9 mouse cellular contexts compared by ENCODE assay signal in the genomic region with DNA sequence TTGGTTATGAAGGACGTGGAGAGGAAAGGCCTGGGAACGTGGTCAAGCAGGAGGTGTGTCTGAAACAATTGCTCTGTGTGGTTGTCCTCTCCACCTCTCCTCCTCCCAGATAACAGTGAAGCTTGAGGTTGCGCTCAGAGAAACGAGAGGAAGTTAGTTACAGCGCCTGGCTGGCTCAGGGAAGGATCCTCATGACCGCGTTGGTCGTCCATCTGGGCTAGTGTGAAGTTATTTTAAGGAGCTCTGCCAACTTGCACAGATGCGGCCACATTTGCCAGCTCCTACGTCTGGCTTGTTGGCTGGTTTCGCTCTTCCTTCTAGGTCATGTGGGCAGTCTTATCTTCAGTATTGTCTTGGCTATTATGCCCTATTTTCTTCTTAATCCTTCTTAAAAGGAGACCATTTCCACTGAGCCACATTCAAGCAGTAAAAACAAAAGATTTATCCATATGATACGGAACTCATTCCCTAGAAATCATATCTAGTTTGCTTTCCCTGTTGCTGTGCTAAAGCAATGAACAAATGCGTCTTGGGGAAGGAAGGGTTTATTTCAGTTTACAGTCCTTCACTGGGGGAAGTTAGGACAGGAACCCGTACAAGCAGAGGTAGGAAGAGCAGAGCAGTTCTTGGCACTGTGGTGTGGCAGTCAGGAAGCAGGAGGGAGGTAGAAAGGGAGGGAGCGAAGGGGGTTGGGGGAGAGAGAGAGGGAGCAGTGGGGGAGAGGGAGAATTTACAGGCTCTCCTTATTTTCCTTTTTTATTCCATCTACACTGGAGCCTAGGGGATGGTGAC. TPM values are rescaled to one million over a fixed set of nuclear protein-coding genes. Genes with fewer than 3 reads are reported as not detected.
DNase-seq lines count a peak whose midpoint lies in the region; ATAC-seq and TF ChIP-seq lines count a peak whose summit lies in the region.
"Had no signal": no experiment of that assay in that cellular context is flagged by ENCODE, and none has a peak within 500 bp of the region (broad histone marks: within the 10 kb centered on the region; RNA-seq: fewer than 3 reads in every experiment).

No protein-coding gene starts in this region.

- H3K27me3 ChIP-seq in heart, adult 2 months (ENCODE audit: control insufficient read depth, insufficient read depth, low read length) = no peaks in the 10 kb centered on the region
- H3K27me3 ChIP-seq in heart, embryonic 12.5 days (replicated peaks) = no peaks in the 10 kb centered on the region
- no peaks in the 10 kb centered on the region for H3K27me3 ChIP-seq in cerebellum, adult 2 months (ENCODE audit: control insufficient read depth, insufficient read depth, low read length)
- no peaks in the 10 kb centered on the region for H3K27me3 ChIP-seq in intestine, postnatal 0 days (replicated peaks; ENCODE audit: control insufficient read depth, insufficient read depth, low read length)
- no peaks in the 10 kb centered on the region for H3K27me3 ChIP-seq in lung, postnatal 0 days (replicated peaks; ENCODE audit: insufficient read depth, low read length)
- H3K27me3 ChIP-seq: embryonic facial prominence, embryonic 15.5 days had no signal

- H3K9ac ChIP-seq in heart, adult 2 months (ENCODE audit: low read depth, low read length) = no peak overlapping the region
- no peak overlapping the region for H3K9ac ChIP-seq in heart, embryonic 12.5 days
- no peak overlapping the region for H3K9ac ChIP-seq in intestine, postnatal 0 days (ENCODE audit: low read depth, low read length)
- H3K9ac ChIP-seq in lung, postnatal 0 days (replicated peaks; ENCODE audit: low read depth) = no peak overlapping the region
- H3K9ac ChIP-seq: embryonic facial prominence, embryonic 15.5 days had no signal

- no peaks in the 10 kb centered on the region; the same call in 1 of the 2 replicates for H3K4me1 ChIP-seq in heart, adult 2 months (ENCODE audit: control insufficient read depth, insufficient read depth, low read length)
- 0 out of 2 replicates have a peak, but pooled peaks cover 5% of the 10 kb centered on the region for H3K4me1 ChIP-seq in heart, embryonic 12.5 days (replicated peaks)
- peaks cover 10% of the 10 kb centered on the region; the same call in 1 of the 2 replicates for H3K4me1 ChIP-seq in cerebellum, adult 2 months (ENCODE audit: control insufficient read depth, insufficient read depth, low read length)
- no peaks in the 10 kb centered on the region for H3K4me1 ChIP-seq in intestine, postnatal 0 days (replicated peaks; ENCODE audit: control insufficient read depth, insufficient read depth, low read length)
- H3K4me1 ChIP-seq in lung, postnatal 0 days (ENCODE audit: insufficient read depth, low read depth, low read length) = no peaks in the 10 kb centered on the region
- H3K4me1 ChIP-seq: embryonic facial prominence, embryonic 15.5 days had no signal

- H3K9me3 ChIP-seq in heart, embryonic 12.5 days (replicated peaks) = no peaks in the 10 kb centered on the region
- no peaks in the 10 kb centered on the region for H3K9me3 ChIP-seq in intestine, postnatal 0 days (ENCODE audit: control insufficient read depth)
- no peaks in the 10 kb centered on the region for H3K9me3 ChIP-seq in lung, postnatal 0 days (ENCODE audit: low read length)
- H3K9me3 ChIP-seq: embryonic facial prominence, embryonic 15.5 days had no signal

- 0 out of 2 replicates have a peak overlapping the region, but pooled peaks have one; percentile 14 for H3K4me3 ChIP-seq in heart, adult 2 months
- no peak overlapping the region for H3K4me3 ChIP-seq in heart, embryonic 12.5 days
- no peak overlapping the region for H3K4me3 ChIP-seq in cerebellum, adult 2 months (replicated peaks; ENCODE audit: insufficient read depth, low read depth, low read length)
- no peak overlapping the region for H3K4me3 ChIP-seq in left cerebral cortex, adult 2 months
- H3K4me3 ChIP-seq in intestine, postnatal 0 days (ENCODE audit: low read depth, low read length) = no peak overlapping the region
- H3K4me3 ChIP-seq in lung, postnatal 0 days (ENCODE audit: low read depth, low read length) = no peak overlapping the region
- H3K4me3 ChIP-seq: embryonic facial prominence, embryonic 15.5 days had no signal

- no peak overlapping the region for H3K4me2 ChIP-seq in heart, embryonic 12.5 days
- no peak overlapping the region for H3K4me2 ChIP-seq in intestine, postnatal 0 days (replicated peaks; ENCODE audit: low read depth)
- no peak overlapping the region for H3K4me2 ChIP-seq in lung, postnatal 0 days (replicated peaks; ENCODE audit: low read depth, low read length)
- H3K4me2 ChIP-seq: embryonic facial prominence, embryonic 15.5 days had no signal

- TF ChIP-seq EP300 in heart, adult 2 months (IDR thresholded peaks at IDR 0.05; ENCODE audit: insufficient read depth, low read depth, low read length) = peak; percentile 66; the same call in 1 of the 2 replicates
- no peak for TF ChIP-seq EP300 in lung, postnatal 0 days (IDR thresholded peaks at IDR 0.05)

- ATAC-seq in heart, embryonic 12.5 days (ENCODE audit: insufficient number of reproducible peaks, low FRiP score) = no peak
- ATAC-seq in intestine, postnatal 0 days = no peak
- ATAC-seq in lung, postnatal 0 days = no peak

- WGBS in heart, adult 2 months = 32% methylated on average over 15 of the region's 15 CpGs
- WGBS in heart, embryonic 12.5 days = 78% methylated on average over 15 of the region's 15 CpGs
- 28% methylated on average over 15 of the region's 15 CpGs for WGBS in cerebellum, adult 2 months
- 80% methylated on average over 15 of the region's 15 CpGs for WGBS in intestine, postnatal 0 days
- 55% methylated on average over 15 of the region's 15 CpGs for WGBS in lung, postnatal 0 days

- TF ChIP-seq POLR2A in heart, adult 2 months (IDR thresholded peaks at IDR 0.05; ENCODE audit: insufficient read depth, low read depth, low read length) = no peak
- no peak for TF ChIP-seq POLR2A in cerebellum, adult 2 months (IDR thresholded peaks at IDR 0.05; ENCODE audit: borderline replicate concordance, insufficient read depth, low read length)

- H3K79me2 ChIP-seq in heart, adult 2 months (replicated peaks; ENCODE audit: control insufficient read depth, insufficient read depth, low read length) = no peaks in the 10 kb centered on the region

- no peak for TF ChIP-seq CTCF in heart, adult 2 months (IDR thresholded peaks at IDR 0.05)
- TF ChIP-seq CTCF in cerebellum, adult 2 months (IDR thresholded peaks at IDR 0.05; ENCODE audit: borderline replicate concordance, insufficient read depth, low read depth, low read length) = no peak
- TF ChIP-seq CTCF in left cerebral cortex, adult 2 months (IDR thresholded peaks at IDR 0.05) = no peak
- no peak for TF ChIP-seq CTCF in intestine, postnatal 0 days (IDR thresholded peaks at IDR 0.05; ENCODE audit: low read depth)
- no peak for TF ChIP-seq CTCF in lung, postnatal 0 days (IDR thresholded peaks at IDR 0.05)

- H3K27ac ChIP-seq in heart, adult 2 months = peak overlapping the region; percentile 40
- H3K27ac ChIP-seq in heart, embryonic 12.5 days (ENCODE audit: poor library complexity, severe bottlenecking) = no peak overlapping the region
- no peak overlapping the region for H3K27ac ChIP-seq in cerebellum, adult 2 months (ENCODE audit: insufficient read depth, low read length)
- H3K27ac ChIP-seq in left cerebral cortex, adult 2 months = peak overlapping the region; percentile 34; the same call in 1 of the 2 replicates
- no peak overlapping the region for H3K27ac ChIP-seq in intestine, postnatal 0 days (ENCODE audit: low read depth, low read length)
- H3K27ac ChIP-seq in lung, postnatal 0 days (ENCODE audit: low read length) = no peak overlapping the region
- H3K27ac ChIP-seq: embryonic facial prominence, embryonic 15.5 days had no signal

- intact Hi-C loops in heart, adult 2 months (cut with DNase I) = no loop called here
- intact Hi-C loops in heart, postnatal 10 days (cut with DNase I) = loop anchor here (2.0 to 5.0 kb wide), 2 partner anchors 115 to 215 kb away; a partner anchor contains a TSS
- intact Hi-C loops in left cerebral cortex, adult 2 months (cut with DNase I) = loop anchor here (2.0 kb wide), 1 partner anchor 117 kb away; no protein-coding TSS in a partner anchor

- DNase-seq in heart, adult 2 months = peak; percentile 28 to 44
- peak; percentile 30 to 49 for DNase-seq in cerebellum, adult 2 months
- peak; percentile 35 to 50 for DNase-seq in heart, postnatal 10 days
- peak; percentile 35 to 66 for DNase-seq in left cerebral cortex, adult 2 months (ENCODE audit: extremely low spot score in 1 of 2, low spot score in 2 of 2)
- no peak for DNase-seq in adrenal gland, adult 18-20 months (ENCODE audit: low spot score in 2 of 2)
- DNase-seq in lung, postnatal 0 days (ENCODE audit: low spot score) = no peak

- no peaks in the 10 kb centered on the region for H3K36me3 ChIP-seq in heart, adult 2 months (ENCODE audit: control insufficient read depth, insufficient read depth, low read length)
- no peaks in the 10 kb centered on the region for H3K36me3 ChIP-seq in heart, embryonic 12.5 days
- no peaks in the 10 kb centered on the region for H3K36me3 ChIP-seq in intestine, postnatal 0 days (ENCODE audit: control insufficient read depth, insufficient read depth)
- no peaks in the 10 kb centered on the region for H3K36me3 ChIP-seq in lung, postnatal 0 days (ENCODE audit: insufficient read depth, low read length)
- H3K36me3 ChIP-seq: embryonic facial prominence, embryonic 15.5 days had no signal

RNA-seq across cellular contexts. Expression of a gene that starts 30.6 kb away (rescaled TPM):
- total RNA-seq in heart, adult 2 months (2021) = 10 to 100 TPM; 19.6 to 19.8 TPM
- 11.9 and 16.5 TPM in 2 replicates for polyA plus RNA-seq in heart, adult 2 months (2012; rRNA removed)
- 19.9 and 22.5 TPM in 2 replicates for polyA plus RNA-seq in heart, embryonic 12.5 days (2016; fragmentation: Nextera tagmentation; extraction: Ambion mirVana)
- polyA plus RNA-seq in cerebellum, adult 2 months (2012; rRNA removed) = 24.5 and 24.8 TPM in 2 replicates
- total RNA-seq in heart, postnatal 10 days (2021) = 10 to 100 TPM; 23.0 to 26.1 TPM
- 10 to 100 TPM; 43.0 to 43.7 TPM for total RNA-seq in left cerebral cortex, adult 2 months (2021)
- 8.4 and 8.9 TPM in 2 replicates for polyA plus RNA-seq in intestine, postnatal 0 days (2015; fragmentation: Nextera tagmentation; extraction: Ambion mirVana)
- 10 to 100 TPM; 26.6 to 32.0 TPM for total RNA-seq in adrenal gland, adult 18-20 months (2021)
- polyA plus RNA-seq in lung, postnatal 0 days (2015; fragmentation: Nextera tagmentation; extraction: Ambion mirVana) = 16.4 and 17.6 TPM in 2 replicates

Comparison
In these comparisons a context has a peak if more than half of its experiments do, and no peak if none do; other contexts are left out.
1. H3K27ac ChIP-seq: peak in heart, adult 2 months (single experiment) and left cerebral cortex, adult 2 months (single experiment); none in heart, embryonic 12.5 days (single experiment), cerebellum, adult 2 months (single experiment), intestine, postnatal 0 days (single experiment) and lung, postnatal 0 days (single experiment).
2. DNase-seq: peak in heart, adult 2 months (2 of 2), cerebellum, adult 2 months (2 of 2), heart, postnatal 10 days (2 of 2) and left cerebral cortex, adult 2 months (2 of 2); none in adrenal gland, adult 18-20 months (0 of 2) and lung, postnatal 0 days (single experiment).